Comparison of ENCODE assay signal across 27 mouse cellular contexts in genomic region chr11:81488681-81489080, GRCm38 (mm10).
"Had no signal": no experiment of that assay in that cellular context is flagged by ENCODE, and none has a peak within 500 bp of the region (broad histone marks: within the 10 kb centered on the region; RNA-seq: fewer than 3 reads in every experiment).

No protein-coding gene starts in this region.

- H3K36me3 ChIP-seq: heart, embryonic 10.5 days; heart, embryonic 12.5 days; hindbrain, embryonic 10.5 days; hindbrain, embryonic 12.5 days; intestine, embryonic 15.5 days; limb, embryonic 10.5 days; limb, embryonic 12.5 days; liver, embryonic 13.5 days; liver, embryonic 15.5 days had no signal

- H3K4me1 ChIP-seq: heart, embryonic 10.5 days; heart, embryonic 12.5 days; hindbrain, embryonic 12.5 days; intestine, embryonic 15.5 days; limb, embryonic 10.5 days; limb, embryonic 12.5 days; liver, embryonic 13.5 days; liver, embryonic 15.5 days had no signal

- ATAC-seq: hindbrain, embryonic 16.5 days; inflammation-experienced regulatory T-cells, adult 6 months; intestine, embryonic 15.5 days; intestine, postnatal 0 days; liver, postnatal 0 days had no signal

- H3K27ac ChIP-seq: heart, embryonic 10.5 days; hindbrain, embryonic 10.5 days; hindbrain, embryonic 12.5 days; hindbrain, embryonic 14.5 days; intestine, embryonic 15.5 days; left cerebral cortex, adult 2 months; limb, embryonic 10.5 days; limb, embryonic 12.5 days; liver, embryonic 13.5 days; liver, embryonic 15.5 days had no signal

- H3K4me2 ChIP-seq: heart, embryonic 12.5 days; hindbrain, embryonic 12.5 days; hindbrain, embryonic 14.5 days; intestine, embryonic 15.5 days; limb, embryonic 12.5 days; liver, embryonic 11.5 days; liver, embryonic 13.5 days; liver, embryonic 15.5 days had no signal

- H3K9ac ChIP-seq: heart, embryonic 12.5 days; hindbrain, embryonic 12.5 days; hindbrain, embryonic 14.5 days; intestine, embryonic 15.5 days; limb, embryonic 12.5 days; liver, embryonic 13.5 days; liver, embryonic 15.5 days; liver, postnatal 0 days had no signal

- H3K27me3 ChIP-seq: heart, embryonic 12.5 days; hindbrain, embryonic 12.5 days; intestine, embryonic 15.5 days; limb, embryonic 12.5 days; liver, embryonic 13.5 days; liver, embryonic 15.5 days had no signal

- DNase-seq: gastrocnemius, postnatal 14 days; gastrocnemius, postnatal 36 days; heart, adult 18-20 months; heart, postnatal 10 days; heart, postnatal 4 days; kidney, adult 18-20 months; kidney, adult 8-10 months; kidney, postnatal 10 days; kidney, postnatal 25 days; kidney, postnatal 4 days; liver, embryonic 13.5 days; liver, postnatal 0 days; lung, adult 2 months had no signal

- H3K4me3 ChIP-seq: heart, embryonic 10.5 days; heart, embryonic 12.5 days; hindbrain, embryonic 10.5 days; hindbrain, embryonic 12.5 days; intestine, embryonic 15.5 days; left cerebral cortex, adult 2 months; limb, embryonic 10.5 days; limb, embryonic 12.5 days; liver, embryonic 13.5 days; liver, embryonic 15.5 days had no signal

- H3K9me3 ChIP-seq: heart, embryonic 10.5 days; heart, embryonic 12.5 days; hindbrain, embryonic 10.5 days; hindbrain, embryonic 12.5 days; intestine, embryonic 15.5 days; limb, embryonic 10.5 days; limb, embryonic 12.5 days; liver, embryonic 13.5 days; liver, embryonic 15.5 days had no signal
